Mouse (Mus musculus): ENCODE data around the gene C130026I21Rik. TPM values are rescaled to one million over a fixed set of nuclear protein-coding genes. Genes with fewer than 3 reads are reported as not detected.
"Not testable (repeated sequence)": the region's sequence is repeated elsewhere in the genome, so short reads cannot be mapped to it uniquely, and the experiment has no call there.

C130026I21Rik gene
- polyA plus RNA-seq, 1 experiment from 2014 or later, result not detected

GRCm38 (mm10) chr1:85246266-85246665 is 24.1 kb downstream of the C130026I21Rik start:
- not testable (repeated sequence) for H3K27me3 ChIP-seq (ENCODE audit: control insufficient read depth, insufficient read depth, low read length); H3K4me2 ChIP-seq (ENCODE audit: low read depth, low read length); H3K4me3 ChIP-seq (ENCODE audit: low read depth, low read length); DNase-seq (ENCODE audit: low spot score); H3K27ac ChIP-seq (replicated peaks; ENCODE audit: low read depth, low read length); H3K4me1 ChIP-seq (ENCODE audit: control insufficient read depth, insufficient read depth, low read length); ATAC-seq (replicated peaks; ENCODE audit: insufficient number of reproducible peaks, low FRiP score, low TSS enrichment, low read depth); H3K9ac ChIP-seq (replicated peaks; ENCODE audit: low read length); H3K36me3 ChIP-seq (replicated peaks; ENCODE audit: control insufficient read depth, insufficient read depth, low read depth, low read length); H3K9me3 ChIP-seq (replicated peaks; ENCODE audit: control insufficient read depth, low read length)
- 86% methylated on average over 4 of the region's 5 CpGs for WGBS

DNA sequence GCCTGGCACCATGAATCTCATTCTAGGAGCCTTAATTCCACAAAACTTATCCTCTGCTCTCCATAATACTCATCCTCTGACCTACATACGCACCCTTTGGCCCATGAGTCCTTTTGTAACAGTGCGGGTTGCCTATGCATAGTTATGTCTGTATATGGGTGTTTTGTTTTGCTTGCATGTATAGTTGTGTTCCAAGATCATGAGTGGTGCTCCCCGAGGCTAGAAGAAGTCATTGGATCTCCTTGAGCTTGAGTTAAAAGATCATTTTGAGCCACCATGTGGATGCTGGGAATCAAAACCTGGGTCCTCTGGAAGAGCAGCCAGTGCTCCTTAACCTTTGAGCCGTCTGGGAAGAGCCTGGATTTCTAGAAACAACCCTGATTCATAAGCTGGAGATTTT is 25.4 kb downstream of the C130026I21Rik start:
- H3K4me1 ChIP-seq (ENCODE audit: control insufficient read depth, insufficient read depth, low read length); DNase-seq (ENCODE audit: low spot score); H3K27me3 ChIP-seq (ENCODE audit: control insufficient read depth, insufficient read depth, low read length); H3K4me3 ChIP-seq (ENCODE audit: low read depth, low read length); H3K36me3 ChIP-seq (replicated peaks; ENCODE audit: control insufficient read depth, insufficient read depth, low read depth, low read length); H3K9me3 ChIP-seq (replicated peaks; ENCODE audit: control insufficient read depth, low read length); H3K4me2 ChIP-seq (ENCODE audit: low read depth, low read length); H3K27ac ChIP-seq (replicated peaks; ENCODE audit: low read depth, low read length); H3K9ac ChIP-seq (replicated peaks; ENCODE audit: low read length); ATAC-seq (replicated peaks; ENCODE audit: insufficient number of reproducible peaks, low FRiP score, low TSS enrichment, low read depth): not testable (repeated sequence)
- 72% methylated on average over 3 of the region's 4 CpGs for WGBS

- not testable (repeated sequence) for DNase-seq (ENCODE audit: low spot score); H3K9me3 ChIP-seq (replicated peaks; ENCODE audit: control insufficient read depth, low read length); H3K27me3 ChIP-seq (ENCODE audit: control insufficient read depth, insufficient read depth, low read length); H3K4me3 ChIP-seq (ENCODE audit: low read depth, low read length); H3K27ac ChIP-seq (replicated peaks; ENCODE audit: low read depth, low read length); H3K9ac ChIP-seq (replicated peaks; ENCODE audit: low read length); H3K4me1 ChIP-seq (ENCODE audit: control insufficient read depth, insufficient read depth, low read length); ATAC-seq (replicated peaks; ENCODE audit: insufficient number of reproducible peaks, low FRiP score, low TSS enrichment, low read depth); H3K36me3 ChIP-seq (replicated peaks; ENCODE audit: control insufficient read depth, insufficient read depth, low read depth, low read length); H3K4me2 ChIP-seq (ENCODE audit: low read depth, low read length)
- 71% methylated on average over 2 of the region's 2 CpGs for WGBS
Observed at GRCm38 (mm10) chr1:85243023-85243422, 27.3 kb downstream of the C130026I21Rik start.

- H3K36me3 ChIP-seq (replicated peaks; ENCODE audit: control insufficient read depth, insufficient read depth, low read depth, low read length); H3K27ac ChIP-seq (replicated peaks; ENCODE audit: low read depth, low read length); ATAC-seq (replicated peaks; ENCODE audit: insufficient number of reproducible peaks, low FRiP score, low TSS enrichment, low read depth); H3K4me3 ChIP-seq (ENCODE audit: low read depth, low read length); H3K9me3 ChIP-seq (replicated peaks; ENCODE audit: control insufficient read depth, low read length); H3K4me1 ChIP-seq (ENCODE audit: control insufficient read depth, insufficient read depth, low read length); H3K27me3 ChIP-seq (ENCODE audit: control insufficient read depth, insufficient read depth, low read length); H3K9ac ChIP-seq (replicated peaks; ENCODE audit: low read length); H3K4me2 ChIP-seq (ENCODE audit: low read depth, low read length): not testable (repeated sequence)
- peak; percentile 0 for DNase-seq (ENCODE audit: low spot score)
- WGBS, result 77% methylated on average over 4 of the region's 4 CpGs
Observed at GRCm38 (mm10) chr1:85239018-85239775, 31.2 kb downstream of the C130026I21Rik start.

DNA sequence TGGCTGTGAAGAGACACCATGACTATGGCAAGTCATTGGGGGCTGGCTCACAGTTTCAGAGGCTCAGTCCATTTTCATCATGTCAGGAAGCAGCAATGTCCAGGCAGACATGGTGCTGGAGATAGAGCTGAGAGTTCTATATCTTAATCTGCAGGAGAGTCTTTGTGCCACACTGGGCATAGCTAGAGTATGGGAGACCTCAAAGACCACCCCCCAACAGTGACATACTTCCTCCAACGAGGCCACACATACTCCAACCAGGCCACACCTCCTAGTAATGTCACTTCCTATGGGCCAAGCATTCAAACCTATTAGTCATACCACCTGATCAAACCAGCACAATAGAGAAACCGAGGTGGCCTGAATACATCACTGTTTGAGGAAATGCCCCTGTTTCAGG is 63.8 kb downstream of the C130026I21Rik start:
- WGBS, result 46% methylated on average over 1 of the region's 2 CpGs

DNA sequence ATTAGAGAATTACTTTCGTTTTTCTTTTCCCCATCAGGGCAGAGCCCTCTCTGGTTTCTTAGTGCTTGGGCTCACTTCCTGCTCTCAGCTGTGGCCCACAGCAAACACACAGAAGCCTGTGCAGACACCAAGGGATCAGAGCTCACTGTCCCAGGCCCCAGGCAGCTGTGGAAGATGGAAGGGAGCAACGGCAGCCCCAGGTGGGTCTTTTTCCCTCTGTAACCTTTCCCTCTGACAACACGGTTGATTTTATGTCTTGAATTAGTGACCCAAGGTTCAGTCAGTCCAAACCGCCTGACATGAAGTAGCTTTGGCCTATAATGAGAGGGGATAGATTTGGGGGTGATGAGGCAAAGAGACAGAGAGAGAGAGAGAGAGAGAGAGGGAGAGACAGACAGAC is 70.8 kb downstream of the C130026I21Rik start:
- not testable (repeated sequence) for DNase-seq (ENCODE audit: low spot score); H3K27me3 ChIP-seq (ENCODE audit: control insufficient read depth, insufficient read depth, low read length); H3K9ac ChIP-seq (replicated peaks; ENCODE audit: low read length); H3K4me1 ChIP-seq (ENCODE audit: control insufficient read depth, insufficient read depth, low read length); H3K36me3 ChIP-seq (replicated peaks; ENCODE audit: control insufficient read depth, insufficient read depth, low read depth, low read length); H3K4me3 ChIP-seq (ENCODE audit: low read depth, low read length); H3K27ac ChIP-seq (replicated peaks; ENCODE audit: low read depth, low read length); H3K9me3 ChIP-seq (replicated peaks; ENCODE audit: control insufficient read depth, low read length); ATAC-seq (replicated peaks; ENCODE audit: insufficient number of reproducible peaks, low FRiP score, low TSS enrichment, low read depth); H3K4me2 ChIP-seq (ENCODE audit: low read depth, low read length)
- WGBS, result 78% methylated on average over 3 of the region's 4 CpGs

More for the DNA sequence above, 63.8 kb downstream of the C130026I21Rik start:
- H3K4me3 ChIP-seq (ENCODE audit: low read depth, low read length); H3K27me3 ChIP-seq (ENCODE audit: control insufficient read depth, insufficient read depth, low read length); H3K36me3 ChIP-seq (replicated peaks; ENCODE audit: control insufficient read depth, insufficient read depth, low read depth, low read length); H3K9me3 ChIP-seq (replicated peaks; ENCODE audit: control insufficient read depth, low read length); H3K27ac ChIP-seq (replicated peaks; ENCODE audit: low read depth, low read length); ATAC-seq (replicated peaks; ENCODE audit: insufficient number of reproducible peaks, low FRiP score, low TSS enrichment, low read depth); H3K9ac ChIP-seq (replicated peaks; ENCODE audit: low read length); DNase-seq (ENCODE audit: low spot score); H3K4me1 ChIP-seq (ENCODE audit: control insufficient read depth, insufficient read depth, low read length); H3K4me2 ChIP-seq (ENCODE audit: low read depth, low read length): not testable (repeated sequence)

GRCm38 (mm10) chr1:85198647-85199350 is 71.6 kb downstream of the C130026I21Rik start:
- not testable (repeated sequence) for H3K4me2 ChIP-seq (ENCODE audit: low read depth, low read length); ATAC-seq (replicated peaks; ENCODE audit: insufficient number of reproducible peaks, low FRiP score, low TSS enrichment, low read depth); H3K4me3 ChIP-seq (ENCODE audit: low read depth, low read length); H3K36me3 ChIP-seq (replicated peaks; ENCODE audit: control insufficient read depth, insufficient read depth, low read depth, low read length); H3K27me3 ChIP-seq (ENCODE audit: control insufficient read depth, insufficient read depth, low read length); H3K9ac ChIP-seq (replicated peaks; ENCODE audit: low read length); DNase-seq (ENCODE audit: low spot score); H3K4me1 ChIP-seq (ENCODE audit: control insufficient read depth, insufficient read depth, low read length); H3K27ac ChIP-seq (replicated peaks; ENCODE audit: low read depth, low read length); H3K9me3 ChIP-seq (replicated peaks; ENCODE audit: control insufficient read depth, low read length)

GRCm38 (mm10) chr1:85196732-85197131 is 73.6 kb downstream of the C130026I21Rik start:
- H3K9ac ChIP-seq (replicated peaks; ENCODE audit: low read length); H3K4me3 ChIP-seq (ENCODE audit: low read depth, low read length); H3K4me2 ChIP-seq (ENCODE audit: low read depth, low read length); H3K4me1 ChIP-seq (ENCODE audit: control insufficient read depth, insufficient read depth, low read length); H3K27me3 ChIP-seq (ENCODE audit: control insufficient read depth, insufficient read depth, low read length); DNase-seq (ENCODE audit: low spot score); H3K36me3 ChIP-seq (replicated peaks; ENCODE audit: control insufficient read depth, insufficient read depth, low read depth, low read length); H3K9me3 ChIP-seq (replicated peaks; ENCODE audit: control insufficient read depth, low read length); H3K27ac ChIP-seq (replicated peaks; ENCODE audit: low read depth, low read length); ATAC-seq (replicated peaks; ENCODE audit: insufficient number of reproducible peaks, low FRiP score, low TSS enrichment, low read depth): not testable (repeated sequence)
- WGBS, result 72% methylated on average over 4 of the region's 4 CpGs

Data from embryonic facial prominence, embryonic 11.5 days (tissue).